Comparison of ENCODE assay signal across 16 mouse cellular contexts in genomic region chr1:155412705-155413104, GRCm38 (mm10). TPM values are rescaled to one million over a fixed set of nuclear protein-coding genes. Genes with fewer than 3 reads are reported as not detected.
DNase-seq lines count a peak whose midpoint lies in the region; ATAC-seq and TF ChIP-seq lines count a peak whose summit lies in the region.
"Had no signal": no experiment of that assay in that cellular context is flagged by ENCODE, and none has a peak within 500 bp of the region (broad histone marks: within the 10 kb centered on the region; RNA-seq: fewer than 3 reads in every experiment).

No protein-coding gene starts in this region.

- no peak for ATAC-seq in lung, postnatal 0 days
- ATAC-seq: midbrain, embryonic 13.5 days had no signal

- no peaks in the 10 kb centered on the region for H3K4me1 ChIP-seq in lung, postnatal 0 days (ENCODE audit: insufficient read depth, low read depth, low read length)

- peak; percentile 86 for DNase-seq in heart, adult 11 months
- no peak for DNase-seq in heart, postnatal 10 days
- DNase-seq in lung, postnatal 0 days (ENCODE audit: low spot score) = peak; percentile 14
- DNase-seq in lung, postnatal 10 days = no peak
- DNase-seq in MEL-GATA-1-ER (ENCODE audit: extremely low read depth, low read depth) = peak; percentile 69
- DNase-seq in ovary, adult 18-20 months (ENCODE audit: low spot score) = no peak
- no peak for DNase-seq in gastrocnemius, adult 18-20 months (ENCODE audit: low spot score)
- DNase-seq: cerebellum, postnatal 10 days; lung, adult 2 months; right cerebral cortex, postnatal 14 days; thymus, postnatal 14 days had no signal

- no peak overlapping the region for H3K9ac ChIP-seq in lung, postnatal 0 days (replicated peaks; ENCODE audit: low read depth)
- H3K9ac ChIP-seq: hindbrain, embryonic 13.5 days; midbrain, embryonic 13.5 days; neural tube, embryonic 13.5 days had no signal

- H3K36me3 ChIP-seq in lung, postnatal 0 days (ENCODE audit: insufficient read depth, low read length) = no peaks in the 10 kb centered on the region
- no peaks in the 10 kb centered on the region for H3K36me3 ChIP-seq in macrophage (ENCODE audit: inconsistent target)
- H3K36me3 ChIP-seq: forebrain, embryonic 10.5 days; hindbrain, embryonic 13.5 days; neural tube, embryonic 13.5 days had no signal

- no peaks in the 10 kb centered on the region for H3K27me3 ChIP-seq in lung, postnatal 0 days (replicated peaks; ENCODE audit: insufficient read depth, low read length)
- H3K27me3 ChIP-seq: hindbrain, embryonic 13.5 days; midbrain, embryonic 13.5 days; neural tube, embryonic 13.5 days had no signal

- no peak overlapping the region for H3K27ac ChIP-seq in lung, postnatal 0 days (ENCODE audit: low read length)
- H3K27ac ChIP-seq in macrophage = peak overlapping the region; percentile 25
- H3K27ac ChIP-seq: forebrain, embryonic 10.5 days; hindbrain, embryonic 13.5 days; midbrain, embryonic 13.5 days; neural tube, embryonic 13.5 days had no signal

- intact Hi-C loops in heart, postnatal 10 days (cut with DNase I) = no loop called here

- H3K4me3 ChIP-seq in lung, postnatal 0 days (ENCODE audit: low read depth, low read length) = no peak overlapping the region
- H3K4me3 ChIP-seq in macrophage (ENCODE audit: inconsistent target) = no peak overlapping the region
- H3K4me3 ChIP-seq: forebrain, embryonic 10.5 days had no signal

- TF ChIP-seq EP300 in lung, postnatal 0 days (IDR thresholded peaks at IDR 0.05) = no peak

- peaks cover 89% of the 10 kb centered on the region for H3K79me2 ChIP-seq in macrophage (ENCODE audit: inconsistent target)

- no peak overlapping the region for H3K4me2 ChIP-seq in lung, postnatal 0 days (replicated peaks; ENCODE audit: low read depth, low read length)

- WGBS in lung, postnatal 0 days = 77% methylated on average over 2 of the region's 2 CpGs
- 17% methylated on average over 2 of the region's 2 CpGs for WGBS in macrophage (ENCODE audit: missing documents)

- H3K9me3 ChIP-seq in lung, postnatal 0 days (ENCODE audit: low read length) = no peaks in the 10 kb centered on the region
- H3K9me3 ChIP-seq: forebrain, embryonic 10.5 days; hindbrain, embryonic 13.5 days; midbrain, embryonic 13.5 days; neural tube, embryonic 13.5 days had no signal

- no peak for TF ChIP-seq CTCF in lung, postnatal 0 days (IDR thresholded peaks at IDR 0.05)

RNA-seq across cellular contexts. Expression of gene Xpr1, which starts 4.5 kb away (rescaled TPM):
- 10 to 100 TPM; 38.5 to 39.0 TPM for total RNA-seq in heart, postnatal 10 days (2021)
- polyA plus RNA-seq in lung, postnatal 0 days (2015; fragmentation: Nextera tagmentation; extraction: Ambion mirVana) = 5.8 and 7.8 TPM in 2 replicates
- total RNA-seq in macrophage (2018; cell fraction: chromatin; rRNA removed) = 100 to 1,000 TPM in 4 of 26 experiments, 10 to 100 TPM in 22; 19.1 to 108 (median 79.6) TPM
- total RNA-seq in macrophage (2018; cell fraction: cytosol; rRNA removed) = 10 to 100 TPM; 26.4 to 58.6 (median 39.1) TPM
- 100 to 1,000 TPM in 3 of 26 experiments, 10 to 100 TPM in 23; 28.4 to 132 (median 61.6) TPM for total RNA-seq in macrophage (2018; cell fraction: nucleus; rRNA removed)
- polyA plus RNA-seq in macrophage (2018) = 20.2 to 38.4 TPM (median 27.5 TPM) in 3 replicates
- 10 to 100 TPM; 76.3 to 80.7 TPM for total RNA-seq in gastrocnemius, adult 18-20 months (2021)

Comparison
In these comparisons a context has a peak if more than half of its experiments do, and no peak if none do; other contexts are left out.
1. DNase-seq: peak in heart, adult 11 months (single experiment), lung, postnatal 0 days (single experiment) and MEL-GATA-1-ER (single experiment); none in heart, postnatal 10 days (0 of 2), lung, postnatal 10 days (single experiment), ovary, adult 18-20 months (single experiment) and gastrocnemius, adult 18-20 months (single experiment).